Mouse (Mus musculus) neural tube, embryonic 12.5 days (tissue): ENCODE results near the gene Gm9803. TPM values are rescaled to one million over a fixed set of nuclear protein-coding genes. Genes with fewer than 3 reads are reported as not detected.

Experiments used
- ATAC-seq: fragments of 200-750 bp; cut with Nextera tagmentation; 2 replicates; pipeline ENCODE4 v1.8.0; 2017; ENCODE audit warnings: low read depth, mild to moderate bottlenecking, moderate TSS enrichment, moderate library complexity; ENCODE audit not compliant: low FRiP score
- H3K27ac ChIP-seq: fragments of 300-500 bp; sonication (generic); 2 replicates; pipeline ENCODE4 v1.5.1; 2016
- H3K27me3 ChIP-seq: fragments of 300-500 bp; sonication (generic); replicated peaks from 2 replicates; pipeline ENCODE4 v1.6.1; 2016; ENCODE audit warnings: mild to moderate bottlenecking
- H3K36me3 ChIP-seq: fragments of 300-500 bp; sonication (generic); 2 replicates; pipeline ENCODE4 v1.6.1; 2016; ENCODE audit warnings: mild to moderate bottlenecking
- H3K4me1 ChIP-seq: fragments of 300-500 bp; sonication (generic); 2 replicates; pipeline ENCODE4 v1.6.1; 2016
- H3K4me2 ChIP-seq: fragments of 300-500 bp; sonication (generic); replicated peaks from 2 replicates; pipeline ENCODE4 v1.6.1; 2016; ENCODE audit warnings: mild to moderate bottlenecking
- H3K4me3 ChIP-seq: fragments of 300-500 bp; sonication (generic); 2 replicates; pipeline ENCODE4 v1.5.1; 2016
- H3K9ac ChIP-seq: fragments of 300-500 bp; sonication (generic); 2 replicates; pipeline ENCODE4 v1.6.1; 2016; ENCODE audit warnings: mild to moderate bottlenecking
- H3K9me3 ChIP-seq: fragments of 300-500 bp; sonication (generic); 2 replicates; pipeline ENCODE4 v1.6.1; 2016; ENCODE audit warnings: mild to moderate bottlenecking
- WGBS: fragments of 180-500 bp; shearing (Covaris S2); methylation state at CpG from one replicate; pipeline ENCODE4 v1.1.7; 2016; 5-methylcytosine and 5-hydroxymethylcytosine counted together
- polyA plus RNA-seq: library from polyadenylated mRNA; unstranded; fragments of >200 nt; fragmentation: Nextera tagmentation; extraction: Ambion mirVana; gene quantifications from 2 replicates; pipeline ENCODE4 v1.2.1, GENCODE M21; 2016

Gene Gm9803
- polyA plus RNA-seq, 1 experiment from 2014 or later: 16.2 TPM

- Histone ChIP-seq H3K4me2 (no peak overlapping the region), H3K4me3 (no peak overlapping the region), H3K9me3 (0 out of 2 replicates have a peak, but pooled peaks cover 5% of the 10 kb centered on the region), H3K27ac (no peak overlapping the region), H3K9ac (no peak overlapping the region), H3K27me3 (no peaks in the 10 kb centered on the region), H3K36me3 (no peaks in the 10 kb centered on the region), H3K4me1 (no peaks in the 10 kb centered on the region)
- 31% methylated on average over 3 of the region's 3 CpGs for WGBS
- no peak for ATAC-seq
Measured at GRCm38 (mm10) chr10:43551388-43551787, 27.5 kb downstream of the Gm9803 start.

GRCm38 (mm10) chr10:43557630-43558165, 33.8 kb downstream of the Gm9803 start:
- no peak for ATAC-seq
- Histone ChIP-seq H3K36me3 (no peaks in the 10 kb centered on the region), H3K9ac (no peak overlapping the region), H3K27ac (no peak overlapping the region), H3K4me1 (no peaks in the 10 kb centered on the region), H3K9me3 (0 out of 2 replicates have a peak, but pooled peaks cover 5% of the 10 kb centered on the region), H3K4me2 (no peak overlapping the region), H3K4me3 (no peak overlapping the region), H3K27me3 (no peaks in the 10 kb centered on the region)
- WGBS: 93% methylated on average over 5 of the region's 5 CpGs

- H3K4me1 ChIP-seq: no peaks in the 10 kb centered on the region
- no peak overlapping the region for H3K27ac ChIP-seq
- ATAC-seq: no peak
- H3K4me3 ChIP-seq: no peak overlapping the region
- H3K4me2 ChIP-seq: no peak overlapping the region
- no peaks in the 10 kb centered on the region for H3K36me3 ChIP-seq
- no peaks in the 10 kb centered on the region for H3K9me3 ChIP-seq
- no peak overlapping the region for H3K9ac ChIP-seq
- 82% methylated on average over 11 of the region's 11 CpGs for WGBS
- H3K27me3 ChIP-seq: no peaks in the 10 kb centered on the region
Measured at GRCm38 (mm10) chr10:43559313-43559712, 35.4 kb downstream of the Gm9803 start.

- Histone ChIP-seq H3K4me1 (no peaks in the 10 kb centered on the region), H3K4me3 (no peak overlapping the region), H3K9ac (no peak overlapping the region), H3K27me3 (no peaks in the 10 kb centered on the region), H3K27ac (no peak overlapping the region), H3K9me3 (no peaks in the 10 kb centered on the region), H3K4me2 (no peak overlapping the region), H3K36me3 (no peaks in the 10 kb centered on the region)
- ATAC-seq: no peak
- 44% methylated on average over 2 of the region's 2 CpGs for WGBS
Measured at GRCm38 (mm10) chr10:43560765-43561164, 36.9 kb downstream of the Gm9803 start.

GRCm38 (mm10) chr10:43561311-43561710, 37.4 kb downstream of the Gm9803 start:
- Histone ChIP-seq H3K27me3 (no peaks in the 10 kb centered on the region), H3K36me3 (no peaks in the 10 kb centered on the region), H3K9ac (no peak overlapping the region), H3K4me3 (no peak overlapping the region), H3K27ac (no peak overlapping the region), H3K4me1 (no peaks in the 10 kb centered on the region), H3K9me3 (no peaks in the 10 kb centered on the region), H3K4me2 (no peak overlapping the region)
- ATAC-seq: no peak
- WGBS: 94% methylated on average over 2 of the region's 2 CpGs

Other genes with a start within 250 kb of the Gm9803 start
- 5.2 and 6.1 TPM in 2 replicates for gene Bend3, start 45.3 kb upstream of the Gm9803 start, polyA plus RNA-seq
- 57.2 and 59.9 TPM in 2 replicates for gene 1700021F05Rik, start 16.9 kb downstream of the Gm9803 start, polyA plus RNA-seq
- gene Cd24a, start 54.2 kb downstream of the Gm9803 start, polyA plus RNA-seq: 782 and 795 TPM in 2 replicates